Mouse (Mus musculus) c-Kit-positive CD71-negative TER-119-negative erythroid progenitor cells, embryonic 14.5 days (primary cell): ENCODE measurements around the gene Tnfsf4.

Experiments used
- DNase-seq: peaks from one replicate; pipeline ENCODE4 v3.0.0-alpha.2; 2013; ENCODE audit warnings: low read depth

Tnfsf4 gene

GRCm38 (mm10) chr1:161394931-161395459 is at the start of gene Tnfsf4:
Gene Tnfsf4 (plus strand): TSS chr1:161395409.
- DNase-seq, result no peak

GRCm38 (mm10) chr1:161350981-161351380 is 44.2 kb upstream of the Tnfsf4 start:
- DNase-seq, result no peak

GRCm38 (mm10) chr1:161365006-161365405 is 30.2 kb upstream of the Tnfsf4 start:
- no peak for DNase-seq

- no peak for DNase-seq
These were observed 23.3 kb upstream of the Tnfsf4 start for GRCm38 (mm10) chr1:161371919-161372318.

GRCm38 (mm10) chr1:161375866-161376265 is 19.3 kb upstream of the Tnfsf4 start:
- no peak for DNase-seq

- no peak for DNase-seq
These were observed 16.6 kb upstream of the Tnfsf4 start for GRCm38 (mm10) chr1:161378571-161378970.

GRCm38 (mm10) chr1:161379685-161380424 is 15.4 kb upstream of the Tnfsf4 start:
- DNase-seq, result no peak

GRCm38 (mm10) chr1:161380425-161380780 is 14.8 kb upstream of the Tnfsf4 start:
- DNase-seq, result no peak

- DNase-seq, result no peak
These were observed 5.1 kb upstream of the Tnfsf4 start for GRCm38 (mm10) chr1:161390066-161390465.

GRCm38 (mm10) chr1:161392906-161393305 is 2.3 kb upstream of the Tnfsf4 start:
- DNase-seq, result no peak

- no peak for DNase-seq
These were observed 401 bp downstream of the Tnfsf4 start for GRCm38 (mm10) chr1:161395610-161396009.

GRCm38 (mm10) chr1:161396351-161396750 is 1.1 kb downstream of the Tnfsf4 start:
- no peak for DNase-seq

GRCm38 (mm10) chr1:161400126-161400525 is 4.9 kb downstream of the Tnfsf4 start:
- DNase-seq, result peak; percentile 33

- DNase-seq, result no peak
These were observed 7.9 kb downstream of the Tnfsf4 start for GRCm38 (mm10) chr1:161403061-161403460.

GRCm38 (mm10) chr1:161406480-161406879 is 11.3 kb downstream of the Tnfsf4 start:
- DNase-seq, result no peak

- DNase-seq, result no peak
These were observed 24.7 kb downstream of the Tnfsf4 start for GRCm38 (mm10) chr1:161419926-161420325.

- no peak for DNase-seq
These were observed 25.4 kb downstream of the Tnfsf4 start for GRCm38 (mm10) chr1:161420646-161421045.

- no peak for DNase-seq
These were observed 31.3 kb downstream of the Tnfsf4 start for GRCm38 (mm10) chr1:161426277-161427056.

- no peak for DNase-seq
These were observed 31.8 kb downstream of the Tnfsf4 start for GRCm38 (mm10) chr1:161427057-161427311.

- no peak for DNase-seq
These were observed 40.6 kb downstream of the Tnfsf4 start for GRCm38 (mm10) chr1:161435781-161436180.

GRCm38 (mm10) chr1:161436503-161436902 is 41.3 kb downstream of the Tnfsf4 start:
- DNase-seq, result no peak

GRCm38 (mm10) chr1:161444858-161445257 is 49.6 kb downstream of the Tnfsf4 start:
- no peak for DNase-seq

- DNase-seq, result no peak
These were observed 56.6 kb downstream of the Tnfsf4 start for GRCm38 (mm10) chr1:161451683-161452245.
